ENCODE assay signal across 8 mouse cellular contexts in genomic region chr1:30700399-30701081, GRCm38 (mm10).
DNase-seq lines count a peak whose midpoint lies in the region; ATAC-seq and TF ChIP-seq lines count a peak whose summit lies in the region.

No protein-coding gene starts in this region.

- TF ChIP-seq POLR2A in CH12.LX (IDR thresholded peaks at IDR 0.05; ENCODE audit: low read depth, low read length): no peak
- TF ChIP-seq POLR2A in limb, embryonic 14.5 days (IDR thresholded peaks at IDR 0.05; ENCODE audit: borderline replicate concordance, extremely low read depth, insufficient read depth, insufficient read length): no peak

- TF ChIP-seq RAD21 in CH12.LX (IDR thresholded peaks at IDR 0.05; ENCODE audit: low read depth, low read length): peak; percentile 74

- no peak overlapping the region for H3K4me3 ChIP-seq in heart, embryonic 10.5 days
- no peak overlapping the region for H3K4me3 ChIP-seq in CH12.LX (replicated peaks in 1 of 3; ENCODE audit: low read depth in 2 of 3, low read length in 2 of 3, poor library complexity in 1 of 3)
- H3K4me3 ChIP-seq in limb, embryonic 14.5 days (replicated peaks; ENCODE audit: low read length): no peak overlapping the region

- peak; percentile 7 to 9 for DNase-seq in heart, postnatal 10 days
- no peak for DNase-seq in heart, embryonic 10.5 days (ENCODE audit: low spot score)
- DNase-seq in CH12.LX (ENCODE audit: extremely low read depth): peak; percentile 34
- peak; percentile 81 for DNase-seq in embryo, embryonic 10.5 days (ENCODE audit: low spot score)
- DNase-seq in limb, embryonic 14.5 days (ENCODE audit: low spot score): peak; percentile 49
- no peak for DNase-seq in ovary, postnatal 14 days (ENCODE audit: low spot score)
- no peak for DNase-seq in cerebellum, adult 18-20 months

- intact Hi-C loops in heart, postnatal 10 days (cut with DNase I): loop anchor here (1.0 kb wide), 1 partner anchor 454 kb away; no protein-coding TSS in a partner anchor

- H3K27me3 ChIP-seq in heart, embryonic 10.5 days (ENCODE audit: insufficient read depth, poor library complexity, severe bottlenecking): no peaks in the 10 kb centered on the region
- H3K27me3 ChIP-seq in CH12.LX (replicated peaks): no peaks in the 10 kb centered on the region
- H3K27me3 ChIP-seq in limb, embryonic 14.5 days (ENCODE audit: control insufficient read depth, insufficient read depth, low read length): no peaks in the 10 kb centered on the region

- H3K36me3 ChIP-seq in heart, embryonic 10.5 days: no peaks in the 10 kb centered on the region
- H3K36me3 ChIP-seq in CH12.LX (replicated peaks in 1 of 2; ENCODE audit: control insufficient read depth in 1 of 2, insufficient read depth in 1 of 2, low read length in 1 of 2): no peaks in the 10 kb centered on the region
- H3K36me3 ChIP-seq in limb, embryonic 14.5 days (ENCODE audit: control insufficient read depth, insufficient read depth, low read length): no peaks in the 10 kb centered on the region

- H3K4me1 ChIP-seq in heart, embryonic 10.5 days: no peaks in the 10 kb centered on the region
- no peaks in the 10 kb centered on the region for H3K4me1 ChIP-seq in CH12.LX (ENCODE audit: control insufficient read depth in 1 of 2, insufficient read depth in 2 of 2)
- no peaks in the 10 kb centered on the region for H3K4me1 ChIP-seq in limb, embryonic 14.5 days (ENCODE audit: control insufficient read depth, insufficient read depth, low read length)

- peak; percentile 23 to 71; a peak in 2 of 4 replicates for TF ChIP-seq CTCF in CH12.LX (conservative IDR thresholded peaks at IDR 0.05 in 1 of 2, IDR thresholded peaks at IDR 0.05 in 1 of 2; ENCODE audit: low read depth in 2 of 2, low read length in 2 of 2)

- in situ Hi-C loops in CH12.LX (cut with MboI; ENCODE audit: low pct_ligation_motif_present, low pct_unique_long_range_greater_than_20kb, low sequenced_read_pairs): no loop called here

- WGBS in heart, embryonic 10.5 days: 55% methylated on average over 10 of the region's 10 CpGs
- 41% methylated on average over 10 of the region's 10 CpGs for WGBS in limb, embryonic 14.5 days

- peak; percentile 76; the same call in 1 of the 2 replicates for ATAC-seq in limb, embryonic 14.5 days (ENCODE audit: low FRiP score, low read depth)
- no peak for ATAC-seq in inflammation-experienced regulatory T-cells, adult 6 months

- no peak overlapping the region for H3K27ac ChIP-seq in heart, embryonic 10.5 days
- no peak overlapping the region for H3K27ac ChIP-seq in CH12.LX (ENCODE audit: insufficient read depth, low read depth)
- H3K27ac ChIP-seq in limb, embryonic 14.5 days (replicated peaks; ENCODE audit: low read depth, low read length): no peak overlapping the region

- dilution Hi-C loops in CH12.LX (cut with MboI; ENCODE audit: extremely low pct_ligation_motif_present, extremely low pct_unique_long_range_greater_than_20kb, low sequenced_read_pairs): no loop called here

- H3K79me2 ChIP-seq in CH12.LX (replicated peaks; ENCODE audit: control insufficient read depth, extremely low read depth, insufficient read depth, poor library complexity, severe bottlenecking): no peaks in the 10 kb centered on the region

- H3K4me2 ChIP-seq in CH12.LX (ENCODE audit: insufficient read depth, low read depth, poor library complexity, severe bottlenecking): peak overlapping the region; percentile 56; the same call in 1 of the 2 replicates
- no peak overlapping the region for H3K4me2 ChIP-seq in limb, embryonic 14.5 days (replicated peaks; ENCODE audit: low read depth, low read length, severe bottlenecking)

- no peak overlapping the region for H3K9ac ChIP-seq in CH12.LX (ENCODE audit: insufficient read depth, low read depth)
- no peak overlapping the region for H3K9ac ChIP-seq in limb, embryonic 14.5 days (ENCODE audit: low read depth, low read length, severe bottlenecking)

- no peaks in the 10 kb centered on the region for H3K9me3 ChIP-seq in heart, embryonic 10.5 days
- H3K9me3 ChIP-seq in CH12.LX (replicated peaks; ENCODE audit: low read length): no peaks in the 10 kb centered on the region
- no peaks in the 10 kb centered on the region for H3K9me3 ChIP-seq in limb, embryonic 14.5 days (ENCODE audit: control insufficient read depth, low read length)

- TF ChIP-seq EP300 in CH12.LX (IDR thresholded peaks at IDR 0.05; ENCODE audit: low read length): no peak

TF ChIP-seq in CH12.LX, 34 proteins besides CTCF, POLR2A, EP300 and RAD21:
- TF ChIP-seq JUND (conservative IDR thresholded peaks at IDR 0.05; ENCODE audit: low read depth, low read length) (peak; percentile 57; the same call in 1 of the 2 replicates), SMC3 (IDR thresholded peaks at IDR 0.05; ENCODE audit: low read depth, low read length) (peak; percentile 54), USF1 (IDR thresholded peaks at IDR 0.05; ENCODE audit: low read depth, low read length) (no peak)
TF ChIP-seq in CH12.LX: peak in this region for 2.

Comparison
In these comparisons a context has a peak if more than half of its experiments do, and no peak if none do; other contexts are left out.
1. DNase-seq: peak in heart, postnatal 10 days (2 of 2), CH12.LX (single experiment), embryo, embryonic 10.5 days (single experiment) and limb, embryonic 14.5 days (single experiment); none in heart, embryonic 10.5 days (single experiment), ovary, postnatal 14 days (single experiment) and cerebellum, adult 18-20 months (0 of 2).